Mouse (Mus musculus) left cerebral cortex, adult 2 months (tissue): ENCODE results near the gene Gm45799. TPM values are rescaled to one million over a fixed set of nuclear protein-coding genes. Genes with fewer than 3 reads are reported as not detected.

ENCODE experiments used
- DNase-seq, 2 experiments: peaks; one replicate each; pipeline ENCODE4 v3.0.0; 2021 to 2022; ENCODE audit warnings: low spot score in 2 of 2, mixed read lengths in 1 of 2; ENCODE audit errors: extremely low spot score in 1 of 2
- H3K27ac ChIP-seq: fragments of 200-600 bp; 2 replicates; pipeline ENCODE4 v1.8.1; 2022
- H3K4me3 ChIP-seq: fragments of 200-600 bp; 2 replicates; pipeline ENCODE4 v1.8.1; 2022
- CTCF ChIP-seq: fragments of 200-600 bp; IDR thresholded peaks from 2 replicates; pipeline ENCODE4 v1.8.1; 2022; ENCODE audit warnings: antibody characterized with exemption, mild to moderate bottlenecking, moderate library complexity
- intact Hi-C: fragments of 180-260 bp; cut with DNase I; formaldehyde crosslinking; loops from one replicate; pipeline ENCODE4 v1.15.1; 2025
- long read RNA-seq, 2 experiments: library from polyadenylated mRNA; stranded (forward); transcript quantifications; one replicate each; pipeline ENCODE4 v2.0.0; 2021; ENCODE audit warnings: borderline mapping rate in 2 of 2
- total RNA-seq, 2 experiments: library from RNA; stranded (reverse); gene quantifications; 2 replicates each; pipeline ENCODE4 v1.2.3; 2021

Gm45799 gene
- 10 to 100 TPM; 11.4 to 18.8 TPM for total RNA-seq
- long read RNA-seq, experiment 1, partial matches to known transcripts = 0 of 5 reads
- long read RNA-seq, experiment 1, other reads (novel, unspliced or antisense) = 5 of 5 reads
- long read RNA-seq, experiment 2, partial matches to known transcripts = 0 of 7 reads
- long read RNA-seq, experiment 2, other reads (novel, unspliced or antisense) = 6 of 7 reads

GRCm38 (mm10) chr7:105640233-105640893 is at the start of gene Gm45799, which contains the start of gene Arfip2:
Gm45799 (plus strand) TSS chr7:105640552.
Arfip2 (minus strand) TSS chr7:105640416.
- no peak for TF ChIP-seq CTCF
- intact Hi-C loops = loop anchor here (5.0 kb wide), 2 partner anchors 97 to 172 kb away; partner anchors contain the start of genes Ilk, Mrpl17 and Rrp8
- Histone ChIP-seq H3K27ac (peak within 1 kb of the TSS; percentile 82), H3K4me3 (peak within 1 kb of the TSS; percentile 77)
- peak; percentile 96 to 97 for DNase-seq

DNA sequence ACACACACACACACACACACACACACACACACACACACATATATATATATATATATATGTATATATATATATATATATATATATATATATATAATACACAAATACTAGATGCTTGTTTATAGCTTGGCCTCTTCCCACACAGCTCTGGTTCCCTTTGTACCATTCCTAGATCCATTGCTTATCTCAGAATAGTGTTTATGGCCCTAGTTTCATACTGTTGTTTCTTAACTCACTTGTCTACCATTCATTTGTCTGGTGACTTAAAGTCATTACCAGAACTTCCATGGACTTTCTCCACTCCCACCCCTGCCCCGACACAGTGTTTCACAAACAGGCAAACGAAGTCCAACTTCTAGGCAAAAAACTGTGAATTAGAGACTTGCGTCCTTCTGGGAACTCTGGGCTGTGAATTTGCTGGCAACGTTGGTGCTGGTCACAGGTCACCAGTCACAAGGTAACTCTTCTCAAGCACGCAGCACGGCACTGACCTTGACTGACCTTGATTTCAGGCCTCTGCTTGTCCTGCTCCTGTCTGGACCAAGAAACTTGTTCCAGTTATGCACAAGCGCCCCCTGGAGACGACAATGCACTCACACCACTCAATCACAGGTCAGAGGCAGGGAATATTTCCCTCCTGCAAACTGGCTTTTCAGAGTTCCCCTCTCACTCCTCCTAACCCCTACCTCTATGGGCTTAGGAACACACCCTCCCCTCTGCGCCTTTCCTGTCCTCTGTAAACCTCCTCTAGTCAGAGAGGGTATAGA is 37.3 kb upstream of the Gm45799 start:
- peak; percentile 65 for DNase-seq
- H3K4me3 ChIP-seq = no peak overlapping the region
- intact Hi-C loops = loop anchor here (2.0 kb wide), 1 partner anchor 54 kb away; no protein-coding TSS in a partner anchor
- no peak overlapping the region for H3K27ac ChIP-seq
- peak; percentile 74 for TF ChIP-seq CTCF

GRCm38 (mm10) chr7:105608467-105608866 is 31.9 kb upstream of the Gm45799 start:
- DNase-seq = no peak
- Histone ChIP-seq H3K27ac (no peak overlapping the region), H3K4me3 (no peak overlapping the region)
- intact Hi-C loops = no loop called here
- TF ChIP-seq CTCF = no peak

DNA sequence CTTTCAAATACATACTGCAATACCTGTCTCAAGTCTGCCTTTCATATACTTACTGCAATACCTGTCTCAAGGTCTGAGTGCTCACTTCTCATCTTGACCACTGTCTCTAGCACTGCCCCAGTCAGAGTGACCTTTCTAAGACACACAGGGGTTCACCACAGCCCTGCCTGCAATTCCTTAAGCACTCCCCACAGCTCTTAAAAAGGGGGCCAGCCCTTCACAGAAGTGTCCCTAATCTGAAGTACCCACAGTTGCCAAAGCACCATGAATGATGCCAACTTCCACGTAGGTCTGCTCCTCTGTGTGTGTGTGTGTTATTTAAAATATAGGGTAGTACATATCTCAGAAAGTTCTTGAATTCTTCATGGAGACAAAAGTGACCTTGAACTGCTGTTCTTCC is 28.6 kb upstream of the Gm45799 start:
- intact Hi-C loops = no loop called here
- no peak overlapping the region for H3K27ac ChIP-seq

DNA sequence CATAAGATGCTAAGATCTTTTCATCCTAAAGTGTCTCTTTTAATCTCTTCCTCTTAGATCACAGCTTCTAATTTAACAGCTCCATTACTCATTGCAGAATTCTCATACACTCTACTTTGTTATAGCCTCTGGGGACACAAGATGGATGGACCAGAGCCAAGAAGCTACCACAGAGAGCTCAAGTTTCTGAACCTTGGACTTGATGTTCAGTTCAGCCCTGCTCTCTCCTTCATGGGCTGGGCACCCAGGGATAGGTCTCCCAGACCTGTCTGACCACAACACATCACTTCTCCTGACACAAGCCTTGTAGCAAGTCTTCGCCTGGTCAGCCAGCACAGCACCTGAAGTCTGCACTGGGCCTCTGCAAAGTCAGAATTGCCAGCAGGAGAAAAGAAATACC is 26.0 kb upstream of the Gm45799 start:
- Histone ChIP-seq H3K4me3 (no peak overlapping the region), H3K27ac (no peak overlapping the region)
- intact Hi-C loops = no loop called here
- DNase-seq = no peak
- no peak for TF ChIP-seq CTCF

More for the DNA sequence above, 28.6 kb upstream of the Gm45799 start:
- DNase-seq = no peak
- no peak overlapping the region for H3K4me3 ChIP-seq
- no peak for TF ChIP-seq CTCF

DNA sequence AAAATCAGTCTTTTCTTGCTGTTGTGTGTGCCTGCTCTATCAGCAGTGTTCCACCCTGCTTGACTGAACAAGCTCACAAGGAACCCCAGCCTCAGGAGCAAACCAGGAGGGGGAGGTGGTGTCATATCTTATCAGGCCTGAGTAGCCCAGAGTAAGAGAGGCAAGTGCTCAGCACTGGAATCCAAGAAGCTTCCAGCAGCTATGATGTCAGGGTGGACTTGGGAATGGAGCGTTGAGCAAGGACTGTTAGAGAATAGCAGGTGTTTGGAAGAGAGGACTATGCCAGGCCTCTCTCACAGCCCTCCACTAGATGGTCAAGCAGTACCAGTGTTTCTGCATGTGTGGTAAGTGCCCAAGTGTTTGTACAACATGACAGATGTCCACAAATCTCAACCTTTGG is 24.6 kb upstream of the Gm45799 start:
- no peak overlapping the region for H3K27ac ChIP-seq
- DNase-seq = no peak
- TF ChIP-seq CTCF = no peak
- H3K4me3 ChIP-seq = no peak overlapping the region
- intact Hi-C loops = no loop called here

GRCm38 (mm10) chr7:105616561-105616960 is 23.8 kb upstream of the Gm45799 start:
- intact Hi-C loops = no loop called here
- no peak overlapping the region for H3K4me3 ChIP-seq
- no peak for DNase-seq
- no peak overlapping the region for H3K27ac ChIP-seq
- TF ChIP-seq CTCF = no peak

DNA sequence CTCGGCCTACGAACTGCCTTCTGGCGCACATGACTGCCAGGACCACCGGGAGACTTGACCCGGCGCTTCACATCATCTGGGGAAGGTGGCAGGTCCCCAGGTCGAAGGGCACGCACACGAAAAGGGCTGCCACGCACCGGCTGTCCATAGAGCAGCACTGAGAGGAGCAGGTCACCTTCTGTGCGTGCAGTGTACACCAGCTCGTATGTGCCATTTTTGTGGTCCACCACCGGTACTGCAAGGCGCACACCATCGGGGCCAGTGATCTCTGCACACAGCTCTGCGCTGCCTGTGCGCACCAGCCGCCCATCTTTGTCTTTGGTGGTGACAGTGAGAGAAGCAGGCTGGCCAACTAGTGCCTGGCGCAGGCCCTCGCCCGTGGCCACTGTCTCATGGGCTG is 22.5 kb upstream of the Gm45799 start:
- intact Hi-C loops = no loop called here
- Histone ChIP-seq H3K27ac (no peak overlapping the region), H3K4me3 (no peak overlapping the region)
- no peak for TF ChIP-seq CTCF
- DNase-seq = no peak

GRCm38 (mm10) chr7:105619701-105620100 is 20.7 kb upstream of the Gm45799 start:
- Histone ChIP-seq H3K4me3 (no peak overlapping the region), H3K27ac (no peak overlapping the region; the same call in 1 of the 2 replicates)
- intact Hi-C loops = no loop called here
- DNase-seq = no peak
- no peak for TF ChIP-seq CTCF

- intact Hi-C loops = no loop called here
These were observed 19.3 kb upstream of the Gm45799 start for GRCm38 (mm10) chr7:105621053-105621452.

GRCm38 (mm10) chr7:105621646-105622292 is 18.6 kb upstream of the Gm45799 start:
- intact Hi-C loops = no loop called here
- peak overlapping the region; percentile 71 for H3K27ac ChIP-seq
- no peak overlapping the region for H3K4me3 ChIP-seq

More at GRCm38 (mm10) chr7:105621053-105621452, 19.3 kb upstream of the Gm45799 start:
- Histone ChIP-seq H3K4me3 (no peak overlapping the region), H3K27ac (peak overlapping the region; percentile 71)
- no peak for TF ChIP-seq CTCF
- peak in 1 of 2 experiments; percentile 31 for DNase-seq

DNA sequence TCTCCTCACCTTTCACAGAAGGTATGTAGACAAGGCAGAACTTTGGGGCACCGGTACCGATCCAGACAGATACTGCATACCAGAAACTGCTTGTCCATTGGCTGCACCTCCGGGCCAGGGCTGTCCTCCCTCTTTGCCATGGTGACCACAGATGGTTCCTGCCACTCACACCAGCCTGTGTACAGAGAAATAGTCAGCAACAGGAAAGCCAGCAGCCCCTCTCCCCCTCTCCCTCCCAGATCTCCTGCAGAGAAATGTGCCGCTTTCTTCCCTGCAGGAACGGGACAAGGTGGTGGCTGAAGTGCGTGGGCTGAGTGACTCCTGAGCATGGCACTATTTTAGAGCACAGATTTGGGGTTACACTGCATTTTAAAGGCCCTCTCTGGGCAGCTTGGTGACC is 15.0 kb upstream of the Gm45799 start:
- intact Hi-C loops = no loop called here
- H3K27ac ChIP-seq = no peak overlapping the region
- DNase-seq = no peak
- H3K4me3 ChIP-seq = no peak overlapping the region
- TF ChIP-seq CTCF = no peak

More at GRCm38 (mm10) chr7:105621646-105622292, 18.6 kb upstream of the Gm45799 start:
- peak in 1 of 2 experiments; percentile 47 for DNase-seq
- no peak for TF ChIP-seq CTCF
